Mouse (Mus musculus): ENCODE data around the gene Gm28042.

DNA sequence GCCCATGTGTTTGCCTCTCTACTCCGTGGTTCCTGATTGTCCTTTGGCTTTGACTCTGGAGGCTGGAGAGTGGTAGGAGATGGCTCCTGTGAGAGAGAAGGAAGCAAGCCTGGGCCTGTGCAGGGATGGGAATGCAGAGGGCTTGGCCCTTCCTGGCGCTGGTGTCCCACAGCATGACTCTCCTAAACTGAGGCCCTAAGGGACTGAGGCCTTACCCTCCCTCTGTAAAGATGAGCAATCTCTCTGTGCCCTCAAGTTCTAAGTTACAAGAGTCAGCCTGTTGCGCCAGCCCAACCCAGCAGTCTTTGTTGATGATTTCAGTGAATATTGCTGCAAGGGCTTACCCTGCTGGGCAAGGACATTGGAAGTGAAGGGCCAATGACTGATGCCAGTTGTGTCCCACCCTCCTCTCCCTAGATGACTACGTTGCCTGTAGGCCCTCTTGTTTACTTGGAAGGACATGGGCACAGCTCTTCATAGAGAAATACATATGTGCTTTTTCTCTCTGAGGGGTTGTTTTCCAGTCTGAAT lies 19.5 kb upstream of the Gm28042 start:
- no peak for TF ChIP-seq CTCF (IDR thresholded peaks at IDR 0.05; ENCODE audit: low read depth)
- no peak for TF ChIP-seq EP300 (IDR thresholded peaks at IDR 0.05; ENCODE audit: low read depth)

All from liver, embryonic 14.5 days (tissue).